Mouse (Mus musculus) layer of hippocampus, adult 18-20 months (tissue): ENCODE measurements around the gene Mrap. TPM values are rescaled to one million over a fixed set of nuclear protein-coding genes. Genes with fewer than 3 reads are reported as not detected.

ENCODE experiments used
- DNase-seq, 2 experiments: peaks; one replicate each; pipeline ENCODE4 v3.0.0; 2022; ENCODE audit warnings: low spot score in 2 of 2
- long read RNA-seq: library from polyadenylated mRNA; stranded (forward); transcript quantifications from one replicate; pipeline ENCODE4 v2.0.0, GENCODE M21; 2021
- total RNA-seq, 2 experiments: library from RNA; stranded (reverse); gene quantifications; 2 replicates each; pipeline ENCODE4 v1.2.3; 2021

Gene Mrap
- total RNA-seq = under 1 TPM in 1 of 2 experiments, not detected in 1; 0.66 TPM
- long read RNA-seq = 0 reads

GRCm38 (mm10) chr16:90738092-90738956 is at the start of gene Mrap:
Gene Mrap (plus strand): TSS chr16:90738207.
- DNase-seq = no peak

DNA sequence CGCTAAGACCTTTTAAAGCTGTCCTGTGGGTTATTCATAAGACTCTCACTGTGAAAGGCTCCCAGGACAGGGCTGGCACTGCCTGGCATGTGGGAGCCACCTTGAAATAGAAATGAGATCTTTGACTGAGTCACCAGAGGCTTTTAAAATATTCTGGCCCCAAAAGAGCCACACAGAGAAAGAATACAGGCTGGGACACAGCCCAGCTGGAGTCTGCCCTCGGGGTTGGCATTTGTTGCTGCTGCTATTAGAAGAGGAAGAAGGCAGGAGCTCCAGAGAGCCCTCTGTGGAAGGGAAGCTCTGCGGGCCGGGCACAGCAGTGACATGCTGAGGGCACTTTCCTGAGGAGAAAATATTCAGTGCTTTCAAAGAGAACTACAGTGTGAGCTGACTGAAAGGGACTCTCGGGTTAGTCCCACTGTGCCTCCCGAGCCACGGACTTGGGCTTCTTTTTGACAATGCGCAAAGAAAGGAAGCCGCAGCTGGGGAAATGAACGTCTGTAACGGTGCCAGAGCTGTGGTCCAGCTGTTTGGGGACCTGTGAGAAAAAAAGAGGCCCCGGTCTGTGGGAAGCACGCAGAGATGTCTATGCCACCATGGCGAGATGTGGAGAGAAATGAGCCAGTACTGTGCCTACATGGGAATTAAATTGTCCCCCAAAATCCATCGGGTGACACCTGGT is 45.2 kb upstream of the Mrap start:
- DNase-seq = peak in 1 of 2 experiments; percentile 58

GRCm38 (mm10) chr16:90693625-90694024 is 44.4 kb upstream of the Mrap start:
- no peak for DNase-seq

DNA sequence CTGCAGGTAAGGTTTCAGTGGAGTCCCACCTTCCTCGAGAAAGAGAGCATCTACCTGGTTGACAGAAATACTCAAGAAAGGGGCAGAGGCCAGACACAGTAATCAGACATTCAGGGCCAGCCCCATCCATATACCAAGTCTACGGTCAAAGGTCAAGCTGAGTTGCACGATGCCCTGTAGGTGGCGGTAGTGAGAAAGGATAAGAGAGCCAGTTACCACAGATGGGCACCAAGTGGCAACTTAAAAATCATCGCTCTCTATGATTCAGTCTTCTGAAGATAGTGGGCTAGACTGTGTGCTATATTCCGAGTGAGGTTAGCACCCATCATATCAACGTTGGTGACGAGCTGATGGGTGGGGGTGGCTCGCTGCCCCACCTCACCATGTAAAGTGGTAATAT is 43.3 kb upstream of the Mrap start:
- peak in 1 of 2 experiments; percentile 59 for DNase-seq

GRCm38 (mm10) chr16:90695121-90695520 is 42.9 kb upstream of the Mrap start:
- DNase-seq = peak in 1 of 2 experiments; percentile 74

- DNase-seq = no peak
These were observed 41.7 kb upstream of the Mrap start for GRCm38 (mm10) chr16:90696306-90696705.

DNA sequence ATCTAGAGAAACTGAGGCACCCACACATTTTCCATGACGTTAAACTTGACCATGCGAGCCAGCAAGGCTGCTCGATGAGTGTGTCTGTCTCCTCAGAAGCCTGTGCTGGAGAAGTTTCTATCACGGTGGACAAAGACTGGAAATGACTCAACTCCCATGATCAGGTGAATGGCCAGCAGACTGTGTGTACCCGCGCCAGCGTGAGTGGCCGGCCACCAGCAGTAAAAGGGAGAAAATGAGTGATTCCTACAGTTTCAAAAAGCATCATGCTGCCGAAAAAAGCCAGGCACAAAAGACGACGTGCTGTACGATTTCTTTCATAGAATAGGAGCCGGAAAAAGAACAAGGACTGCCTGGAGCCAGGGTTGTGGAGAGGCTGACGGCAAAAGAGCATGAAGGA is 38.6 kb upstream of the Mrap start:
- no peak for DNase-seq

DNA sequence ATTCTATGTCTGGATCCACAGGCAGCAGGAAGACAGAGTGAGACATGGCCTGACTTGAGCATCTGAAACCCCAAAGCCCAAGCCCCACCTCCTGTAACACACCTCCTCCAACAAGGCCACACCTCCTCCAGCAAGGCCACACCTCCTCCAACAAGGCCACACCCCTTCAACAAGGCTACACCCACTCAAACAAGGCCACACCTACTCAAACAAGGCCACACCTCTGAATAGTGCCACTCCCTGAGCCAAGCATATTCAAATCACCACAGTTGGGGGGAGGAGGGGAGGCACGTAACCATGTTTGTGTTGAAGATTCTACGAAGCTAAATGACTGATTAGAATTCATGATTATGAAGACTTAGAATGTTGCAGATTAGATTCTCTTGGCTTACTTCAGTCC is 36.5 kb upstream of the Mrap start:
- DNase-seq = no peak

DNA sequence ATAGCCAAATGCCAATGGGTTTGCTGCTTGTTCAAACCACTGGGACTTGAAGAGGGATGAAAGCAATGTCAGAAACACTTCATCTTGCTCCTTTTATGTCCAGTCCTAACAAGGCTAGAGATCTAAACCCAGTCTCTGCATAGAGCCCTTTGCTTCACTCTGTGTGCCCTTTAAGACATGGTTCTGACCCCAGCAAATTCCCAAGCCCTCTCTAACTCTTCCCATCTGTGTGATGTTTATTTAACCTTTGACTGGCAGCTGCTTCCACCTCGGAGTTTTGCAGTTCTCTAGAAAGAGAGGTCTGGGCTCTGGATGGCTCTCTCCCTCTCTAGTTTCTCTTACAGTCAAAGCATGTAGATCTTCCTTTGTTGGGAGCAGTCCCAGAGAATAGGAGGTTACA is 34.4 kb upstream of the Mrap start:
- DNase-seq = no peak

DNA sequence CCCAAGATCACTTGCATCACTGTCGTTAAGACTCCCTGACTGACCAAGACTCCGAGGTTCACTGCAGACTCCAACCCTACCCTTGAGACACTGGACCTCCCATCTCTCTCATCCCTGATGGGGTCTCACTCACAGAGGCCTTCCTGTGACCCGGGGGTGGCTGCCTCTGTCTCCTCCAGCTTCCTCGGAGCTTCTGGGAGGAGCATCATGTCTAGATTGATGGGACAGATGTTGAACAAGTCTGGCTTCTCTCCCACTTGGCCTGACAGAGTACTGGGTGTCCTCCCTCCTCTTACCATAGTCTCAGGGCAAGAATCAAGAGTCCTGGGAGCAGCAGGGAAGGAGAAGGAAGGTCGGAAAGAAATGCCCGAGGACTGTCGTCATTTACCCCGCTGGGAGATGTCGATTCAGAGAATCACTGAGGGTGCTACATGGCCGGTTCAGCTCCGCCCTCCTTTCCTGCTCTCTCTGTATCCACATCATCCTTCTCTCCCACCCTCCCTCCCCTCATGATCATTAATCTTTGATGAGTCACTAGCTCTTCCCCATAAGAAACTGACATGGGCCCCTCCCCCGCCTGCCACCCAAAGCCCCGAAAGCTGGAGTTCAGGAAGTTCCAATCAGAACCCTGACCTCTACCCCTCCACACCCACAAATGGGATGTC is 33.7 kb upstream of the Mrap start:
- no peak for DNase-seq

DNA sequence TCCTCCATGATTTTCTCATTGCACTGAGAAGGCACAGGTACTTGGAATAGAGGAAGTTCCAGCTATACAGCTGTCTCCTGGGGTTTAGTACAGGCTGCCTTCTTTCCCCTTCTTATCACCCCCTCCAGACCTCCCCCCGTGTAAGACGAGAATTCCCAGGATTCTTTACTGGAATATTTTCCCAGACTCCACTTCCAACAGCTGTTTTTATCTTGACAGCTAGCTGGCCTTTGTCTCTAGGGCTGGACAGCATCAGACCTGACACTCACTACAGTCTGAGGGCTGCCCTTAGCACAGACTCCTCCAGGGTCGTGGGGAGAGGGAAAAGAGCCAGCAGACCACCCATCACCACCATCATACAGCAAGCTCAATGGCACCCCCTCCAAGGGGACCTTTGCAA is 31.7 kb upstream of the Mrap start:
- no peak for DNase-seq

GRCm38 (mm10) chr16:90709711-90710289 is 28.2 kb upstream of the Mrap start:
- peak; percentile 73 to 83 for DNase-seq

DNA sequence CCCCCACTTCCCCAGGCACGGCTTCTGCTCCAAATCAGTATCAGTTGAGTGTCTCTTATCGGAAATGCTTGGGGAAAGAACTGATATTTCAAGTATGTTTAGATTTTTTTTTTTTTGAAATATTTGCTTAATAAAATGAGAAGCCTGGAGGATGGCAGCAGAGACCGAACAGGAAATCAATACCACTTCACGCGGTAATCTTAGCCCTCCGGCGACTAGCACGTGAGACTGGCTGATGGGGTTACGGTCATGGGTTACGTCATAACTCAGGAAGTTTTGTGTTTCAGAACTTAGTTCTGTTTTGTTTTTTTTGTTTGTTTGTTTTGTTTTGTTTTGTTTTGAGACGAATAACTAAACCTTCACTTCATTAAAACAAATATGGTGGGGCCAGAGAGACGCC is 27.7 kb upstream of the Mrap start:
- no peak for DNase-seq

DNA sequence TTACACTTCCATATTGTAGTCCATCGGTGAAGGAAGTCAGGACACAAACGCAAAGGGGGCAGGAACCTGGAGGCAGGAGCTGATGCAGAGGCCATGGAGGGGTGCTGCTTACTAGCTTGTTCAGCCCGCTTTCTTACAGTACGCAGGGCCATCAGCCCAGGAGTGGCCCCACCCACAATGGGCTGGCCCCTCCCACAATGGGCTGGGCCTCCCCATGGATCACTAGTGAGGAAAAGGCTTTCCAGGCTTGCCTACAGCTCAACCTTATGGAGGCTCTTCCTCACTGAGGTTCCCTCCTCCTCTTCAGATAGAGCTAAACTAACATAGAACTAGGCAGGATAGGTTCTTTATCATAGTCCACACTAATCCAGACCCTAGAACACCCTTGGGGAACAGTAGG is 14.0 kb upstream of the Mrap start:
- DNase-seq = no peak

GRCm38 (mm10) chr16:90726600-90727227 is 11.3 kb upstream of the Mrap start:
- DNase-seq = no peak

- DNase-seq = peak; percentile 93 to 96
These were observed 10.5 kb upstream of the Mrap start, which contains the start of gene Mis18a for GRCm38 (mm10) chr16:90727233-90728115. Gene Mis18a (minus strand): TSS chr16:90727404.

DNA sequence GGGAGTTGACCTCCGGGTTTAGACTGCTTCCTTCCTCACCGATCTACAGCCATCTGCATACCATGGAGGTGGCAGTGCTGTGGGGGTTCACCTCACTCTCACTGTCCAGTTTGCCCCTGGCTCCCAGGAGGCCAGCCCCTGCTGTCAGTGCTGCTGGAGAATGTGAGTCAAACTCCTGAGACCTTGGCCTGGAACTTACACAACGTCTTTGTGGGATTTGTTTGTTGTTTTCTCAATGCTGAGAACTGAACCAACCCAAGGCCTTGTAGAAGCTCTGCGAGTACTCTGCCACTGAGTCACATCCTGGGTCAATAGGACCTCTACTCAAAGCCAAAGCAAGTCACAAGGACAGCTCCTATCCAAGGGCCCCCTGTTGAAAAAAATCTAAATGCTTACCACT is 2.4 kb upstream of the Mrap start:
- no peak for DNase-seq

DNA sequence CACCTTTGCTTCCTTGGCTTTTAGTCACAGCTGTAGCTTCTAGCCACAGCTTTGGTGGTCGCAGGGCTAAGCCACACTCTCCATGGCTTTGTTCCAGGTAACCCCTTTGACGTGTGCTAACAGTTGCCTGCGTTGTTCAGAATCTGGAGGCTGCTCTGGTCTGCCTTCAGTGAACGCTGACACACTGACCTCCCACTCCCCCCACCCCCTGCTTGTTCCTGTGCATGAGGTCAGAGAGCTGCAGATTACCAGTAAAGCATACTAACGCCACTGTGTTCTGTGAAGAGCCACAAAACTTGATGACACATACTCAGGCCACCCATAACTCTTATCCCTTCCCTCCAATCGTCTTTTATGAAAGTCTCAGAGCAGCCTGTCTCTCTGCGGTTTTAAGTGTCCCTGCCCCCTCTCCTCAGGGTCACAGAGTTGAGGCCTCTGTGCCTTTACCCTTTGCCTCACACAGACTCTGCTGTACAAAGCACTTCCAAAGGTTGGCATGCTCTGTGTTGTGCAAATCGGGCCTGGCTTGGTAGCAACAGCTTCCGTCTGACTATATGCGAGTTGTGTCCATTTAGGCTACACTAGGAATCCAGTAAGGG is 1.2 kb upstream of the Mrap start:
- no peak for DNase-seq

GRCm38 (mm10) chr16:90747143-90747542 is 9.1 kb downstream of the Mrap start:
- peak in 1 of 2 experiments; percentile 35 for DNase-seq

GRCm38 (mm10) chr16:90748169-90748568 is 10.2 kb downstream of the Mrap start:
- no peak for DNase-seq
